Mouse (Mus musculus): ENCODE measurements around the gene Fads6. TPM values are rescaled to one million over a fixed set of nuclear protein-coding genes. Genes with fewer than 3 reads are reported as not detected.
A peak's percentile ranks its signal among the peaks of the same experiment; 100 is the strongest.

Fads6 gene
- polyA plus RNA-seq, 1 experiment from 2014 or later: 1.2 TPM

- H3K4me2 ChIP-seq: no peak overlapping the region
- H3K27me3 ChIP-seq (ENCODE audit: control insufficient read depth, insufficient read depth, low read length): peaks cover 40% of the 10 kb centered on the region
- no peak overlapping the region for H3K9ac ChIP-seq (ENCODE audit: low read depth, low read length)
- 72% methylated on average over 9 of the region's 9 CpGs for WGBS (ENCODE audit: insufficient replicate concordance)
- H3K27ac ChIP-seq (ENCODE audit: low read depth, low read length): no peak overlapping the region
- peaks cover 2% of the 10 kb centered on the region; the same call in 1 of the 2 replicates for H3K36me3 ChIP-seq (ENCODE audit: control insufficient read depth, insufficient read depth, low read length)
- no peak for ATAC-seq (replicated peaks; ENCODE audit: insufficient number of reproducible peaks, low FRiP score, low TSS enrichment)
- peaks cover 12% of the 10 kb centered on the region for H3K4me1 ChIP-seq (ENCODE audit: control insufficient read depth, insufficient read depth, low read length)
- no peak overlapping the region for H3K4me3 ChIP-seq (ENCODE audit: low read depth, low read length)
- H3K9me3 ChIP-seq (replicated peaks; ENCODE audit: control insufficient read depth, low read length): no peaks in the 10 kb centered on the region
Measured at GRCm38 (mm10) chr11:115271052-115271451, 26.4 kb downstream of the Fads6 start.

DNA sequence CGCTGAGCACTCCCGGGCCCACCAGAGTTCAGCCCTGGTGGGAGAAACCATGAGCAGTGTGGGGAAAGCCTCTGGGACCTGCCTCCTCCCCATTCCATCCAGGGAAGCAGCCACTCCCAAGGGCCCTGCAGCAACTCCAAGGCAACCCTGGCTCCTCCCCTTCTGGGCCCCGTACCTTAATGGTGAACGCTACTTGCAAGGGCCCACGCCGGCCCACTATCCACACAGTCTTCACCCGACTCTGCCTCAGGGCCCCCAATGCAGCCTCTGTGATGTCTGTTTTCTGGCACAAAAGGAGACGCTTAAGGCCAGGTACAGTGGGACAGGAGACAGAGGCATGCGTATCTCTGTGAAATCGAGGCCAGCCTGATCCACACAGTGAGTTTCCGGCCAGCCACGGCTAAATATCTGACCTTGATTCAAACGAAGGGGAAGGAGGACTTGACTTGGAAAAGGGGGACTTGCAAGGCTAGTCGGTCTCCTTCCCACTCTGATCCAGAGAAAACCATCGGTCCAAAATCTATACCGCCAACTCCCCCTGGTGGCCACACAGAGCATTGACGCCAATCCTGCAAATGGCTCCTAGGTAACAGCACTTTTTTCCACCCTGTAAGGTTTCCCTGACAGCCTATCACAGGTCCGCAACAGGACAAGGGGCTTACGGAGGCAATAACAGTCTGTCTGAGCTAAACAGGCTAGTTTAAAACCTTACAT lies 27.2 kb downstream of the Fads6 start:
- Histone ChIP-seq H3K9me3 (replicated peaks; ENCODE audit: control insufficient read depth, low read length) (no peaks in the 10 kb centered on the region), H3K9ac (ENCODE audit: low read depth, low read length) (no peak overlapping the region), H3K4me2 (no peak overlapping the region), H3K4me3 (ENCODE audit: low read depth, low read length) (no peak overlapping the region), H3K27me3 (ENCODE audit: control insufficient read depth, insufficient read depth, low read length) (peaks cover 48% of the 10 kb centered on the region), H3K36me3 (ENCODE audit: control insufficient read depth, insufficient read depth, low read length) (peaks cover 2% of the 10 kb centered on the region; the same call in 1 of the 2 replicates), H3K4me1 (ENCODE audit: control insufficient read depth, insufficient read depth, low read length) (peaks cover 16% of the 10 kb centered on the region), H3K27ac (ENCODE audit: low read depth, low read length) (no peak overlapping the region)
- no peak; the same call in 1 of the 2 replicates for ATAC-seq (replicated peaks; ENCODE audit: insufficient number of reproducible peaks, low FRiP score, low TSS enrichment)
- 23% methylated on average over 19 of the region's 19 CpGs for WGBS (ENCODE audit: insufficient replicate concordance)

GRCm38 (mm10) chr11:115269330-115270066 lies 28.0 kb downstream of the Fads6 start:
- Histone ChIP-seq H3K27me3 (ENCODE audit: control insufficient read depth, insufficient read depth, low read length) (peaks cover 55% of the 10 kb centered on the region), H3K27ac (ENCODE audit: low read depth, low read length) (no peak overlapping the region), H3K4me2 (no peak overlapping the region), H3K4me1 (ENCODE audit: control insufficient read depth, insufficient read depth, low read length) (peaks cover 23% of the 10 kb centered on the region), H3K9me3 (replicated peaks; ENCODE audit: control insufficient read depth, low read length) (no peaks in the 10 kb centered on the region), H3K36me3 (ENCODE audit: control insufficient read depth, insufficient read depth, low read length) (peaks cover 2% of the 10 kb centered on the region; the same call in 1 of the 2 replicates), H3K4me3 (ENCODE audit: low read depth, low read length) (no peak overlapping the region), H3K9ac (ENCODE audit: low read depth, low read length) (no peak overlapping the region)
- WGBS (ENCODE audit: insufficient replicate concordance): 87% methylated on average over 27 of the region's 27 CpGs
- ATAC-seq (replicated peaks; ENCODE audit: insufficient number of reproducible peaks, low FRiP score, low TSS enrichment): no peak

GRCm38 (mm10) chr11:115267958-115268357 lies 29.5 kb downstream of the Fads6 start:
- no peak overlapping the region for H3K27ac ChIP-seq (ENCODE audit: low read depth, low read length)
- peaks cover 21% of the 10 kb centered on the region for H3K4me1 ChIP-seq (ENCODE audit: control insufficient read depth, insufficient read depth, low read length)
- H3K9ac ChIP-seq (ENCODE audit: low read depth, low read length): no peak overlapping the region
- no peak for ATAC-seq (replicated peaks; ENCODE audit: insufficient number of reproducible peaks, low FRiP score, low TSS enrichment)
- H3K4me3 ChIP-seq (ENCODE audit: low read depth, low read length): no peak overlapping the region
- WGBS (ENCODE audit: insufficient replicate concordance): 75% methylated on average over 11 of the region's 11 CpGs
- H3K4me2 ChIP-seq: no peak overlapping the region
- H3K27me3 ChIP-seq (ENCODE audit: control insufficient read depth, insufficient read depth, low read length): peaks cover 70% of the 10 kb centered on the region
- peaks cover 2% of the 10 kb centered on the region; the same call in 1 of the 2 replicates for H3K36me3 ChIP-seq (ENCODE audit: control insufficient read depth, insufficient read depth, low read length)
- no peaks in the 10 kb centered on the region for H3K9me3 ChIP-seq (replicated peaks; ENCODE audit: control insufficient read depth, low read length)

DNA sequence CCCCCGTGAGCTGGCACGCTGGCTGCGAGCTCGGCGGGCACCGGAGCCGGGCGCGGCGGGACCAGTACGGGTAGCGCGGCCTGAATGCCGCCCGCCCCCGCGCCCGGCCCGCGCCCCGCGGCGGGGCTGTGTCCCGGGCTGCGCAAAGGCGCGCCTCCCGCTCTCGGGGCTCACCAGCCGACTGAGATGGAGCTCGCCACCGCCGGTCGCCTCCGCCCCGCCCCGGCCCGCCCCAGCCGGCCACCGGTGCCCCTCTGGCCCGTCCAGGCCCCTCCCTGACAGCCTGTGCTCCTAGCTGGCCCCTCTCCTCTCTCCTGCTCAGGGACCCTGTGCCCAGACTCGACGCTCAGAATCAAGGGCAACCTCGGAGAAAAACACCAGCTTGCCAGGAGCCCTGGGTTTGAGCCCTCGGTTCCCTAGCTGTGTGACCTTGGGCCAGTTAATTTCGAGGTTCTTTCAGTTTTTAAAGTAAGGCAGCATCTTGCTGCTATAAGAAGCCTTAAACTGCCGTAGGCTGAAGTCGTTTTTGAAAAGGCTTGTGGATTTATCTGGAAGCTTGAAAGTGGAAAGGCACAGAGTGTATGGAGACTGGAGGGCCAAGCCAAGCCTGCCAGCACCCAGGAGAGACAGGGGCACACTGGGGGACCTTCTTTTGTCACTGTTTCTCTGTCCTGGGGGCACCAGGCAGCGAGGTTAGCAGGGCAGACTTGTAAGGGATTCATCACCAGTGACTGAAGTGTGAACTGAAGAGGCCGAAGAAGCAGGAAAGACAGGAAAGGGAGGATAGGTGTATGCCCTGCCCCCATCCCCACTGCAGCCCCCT lies 30.2 kb downstream of the Fads6 start, which contains the start of gene Grin2c:
Gene Grin2c, minus strand, starts transcription at position 183 of the 823 bp plus-strand sequence.
- H3K27ac ChIP-seq (ENCODE audit: low read depth, low read length): no peak within 1 kb of the TSS
- no peaks in the 10 kb centered on the region for H3K9me3 ChIP-seq (replicated peaks; ENCODE audit: control insufficient read depth, low read length)
- peak within 1 kb of the TSS; percentile 59; the same call in 1 of the 2 replicates for H3K9ac ChIP-seq (ENCODE audit: low read depth, low read length)
- peaks cover 76% of the 10 kb centered on the region for H3K27me3 ChIP-seq (ENCODE audit: control insufficient read depth, insufficient read depth, low read length)
- ATAC-seq (replicated peaks; ENCODE audit: insufficient number of reproducible peaks, low FRiP score, low TSS enrichment): no peak
- WGBS (ENCODE audit: insufficient replicate concordance): 6% methylated on average over 41 of the region's 50 CpGs
- H3K36me3 ChIP-seq (ENCODE audit: control insufficient read depth, insufficient read depth, low read length): peaks cover 2% of the 10 kb centered on the region; the same call in 1 of the 2 replicates
- H3K4me3 ChIP-seq (ENCODE audit: low read depth, low read length): peak within 1 kb of the TSS; percentile 47
- H3K4me2 ChIP-seq: peak within 1 kb of the TSS; percentile 89
- H3K4me1 ChIP-seq (ENCODE audit: control insufficient read depth, insufficient read depth, low read length): peaks cover 19% of the 10 kb centered on the region

- H3K9me3 ChIP-seq (replicated peaks; ENCODE audit: control insufficient read depth, low read length): no peaks in the 10 kb centered on the region
- ATAC-seq (replicated peaks; ENCODE audit: insufficient number of reproducible peaks, low FRiP score, low TSS enrichment): no peak
- peak overlapping the region; percentile 47 for H3K4me3 ChIP-seq (ENCODE audit: low read depth, low read length)
- peak overlapping the region; percentile 59; the same call in 1 of the 2 replicates for H3K9ac ChIP-seq (ENCODE audit: low read depth, low read length)
- H3K27ac ChIP-seq (ENCODE audit: low read depth, low read length): no peak overlapping the region
- WGBS (ENCODE audit: insufficient replicate concordance): under 1% methylated on average over 21 of the region's 22 CpGs
- peaks cover 19% of the 10 kb centered on the region for H3K4me1 ChIP-seq (ENCODE audit: control insufficient read depth, insufficient read depth, low read length)
- H3K27me3 ChIP-seq (ENCODE audit: control insufficient read depth, insufficient read depth, low read length): peaks cover 84% of the 10 kb centered on the region
- H3K36me3 ChIP-seq (ENCODE audit: control insufficient read depth, insufficient read depth, low read length): peaks cover 2% of the 10 kb centered on the region; the same call in 1 of the 2 replicates
- peak overlapping the region; percentile 89 for H3K4me2 ChIP-seq
Measured at GRCm38 (mm10) chr11:115266400-115266778, 31.1 kb downstream of the Fads6 start.

GRCm38 (mm10) chr11:115265771-115266399 lies 31.6 kb downstream of the Fads6 start:
- no peak for ATAC-seq (replicated peaks; ENCODE audit: insufficient number of reproducible peaks, low FRiP score, low TSS enrichment)

More at GRCm38 (mm10) chr11:115265771-115266399, 31.6 kb downstream of the Fads6 start:
- WGBS (ENCODE audit: insufficient replicate concordance): 3% methylated on average over 20 of the region's 20 CpGs
- peak overlapping the region; percentile 47 for H3K4me3 ChIP-seq (ENCODE audit: low read depth, low read length)
- no peaks in the 10 kb centered on the region for H3K9me3 ChIP-seq (replicated peaks; ENCODE audit: control insufficient read depth, low read length)
- no peak overlapping the region for H3K9ac ChIP-seq (ENCODE audit: low read depth, low read length)
- H3K4me2 ChIP-seq: peak overlapping the region; percentile 89
- peaks cover 19% of the 10 kb centered on the region for H3K4me1 ChIP-seq (ENCODE audit: control insufficient read depth, insufficient read depth, low read length)
- peaks cover 2% of the 10 kb centered on the region; the same call in 1 of the 2 replicates for H3K36me3 ChIP-seq (ENCODE audit: control insufficient read depth, insufficient read depth, low read length)
- peaks cover 88% of the 10 kb centered on the region for H3K27me3 ChIP-seq (ENCODE audit: control insufficient read depth, insufficient read depth, low read length)
- no peak overlapping the region for H3K27ac ChIP-seq (ENCODE audit: low read depth, low read length)
